Mouse (Mus musculus) E14TG2a.4 (cell line): ENCODE data around the gene Ciart.

Source experiments
- CTCF ChIP-seq: conservative IDR thresholded peaks from 2 replicates; pipeline ENCODE4 v1.5.1; 2014; ENCODE audit warnings: low read length
- NANOG ChIP-seq: IDR thresholded peaks from 2 replicates; pipeline ENCODE4 v1.6.1; 2014; ENCODE audit warnings: borderline replicate concordance, low read length, mixed read lengths
- POU5F1 ChIP-seq: IDR thresholded peaks from 2 replicates; pipeline ENCODE4 v1.6.1; 2014; ENCODE audit warnings: low read length, borderline replicate concordance

GRCm38 (mm10) chr3:95839250-95839649, 42.8 kb downstream of the Ciart start:
- TF ChIP-seq CTCF (no peak), POU5F1 (no peak), NANOG (no peak)
